Comparison of ENCODE assay signal across 19 mouse cellular contexts in the genomic region with DNA sequence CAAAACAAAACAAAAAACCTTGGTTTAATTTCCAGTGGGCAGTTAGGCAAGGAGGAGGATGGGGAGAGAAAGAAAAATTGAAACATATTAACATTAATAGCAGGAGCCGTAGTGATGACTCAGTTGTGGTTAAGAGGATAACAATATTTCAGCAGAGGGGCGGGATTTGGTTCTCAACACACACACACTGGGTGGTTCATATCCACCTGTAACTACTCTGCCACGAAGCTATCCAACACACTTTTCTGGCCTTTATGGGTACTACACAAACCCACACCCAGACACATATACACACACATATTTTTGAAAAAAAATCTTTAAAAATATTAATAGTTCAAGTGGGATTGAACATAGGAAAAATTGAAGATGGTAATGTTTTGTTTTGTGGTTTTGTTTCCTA. TPM values are rescaled to one million over a fixed set of nuclear protein-coding genes. Genes with fewer than 3 reads are reported as not detected.
"Had no signal": no experiment of that assay in that cellular context is flagged by ENCODE, and none has a peak within 500 bp of the region (broad histone marks: within the 10 kb centered on the region; RNA-seq: fewer than 3 reads in every experiment).

No protein-coding gene starts in this region.

- ATAC-seq: liver, postnatal 0 days; midbrain, embryonic 13.5 days; midbrain, embryonic 16.5 days had no signal

- DNase-seq: kidney, postnatal 14 days; kidney, postnatal 4 days; left cerebral cortex, postnatal 4 days; liver, postnatal 0 days; lung, postnatal 10 days; lung, postnatal 36 days; right cerebral cortex, adult 18-20 months; right cerebral cortex, postnatal 14 days; right cerebral cortex, postnatal 4 days; thymus, adult 2 months; thymus, postnatal 14 days; thymus, postnatal 4 days had no signal

RNA-seq across cellular contexts. Expression of a gene that starts 2.9 kb away (rescaled TPM):
- total RNA-seq: layer of hippocampus, adult 18-20 months; layer of hippocampus, postnatal 14 days; left cerebral cortex, adult 8-10 months; left cerebral cortex, postnatal 14 days; left cerebral cortex, postnatal 4 days had no signal

RNA-seq across cellular contexts. Expression of a gene that starts 9.6 kb away (rescaled TPM):
- polyA plus RNA-seq: limb, embryonic 12.5 days; liver, postnatal 0 days had no signal
